Mouse (Mus musculus) limb, embryonic 13.5 days (tissue): ENCODE measurements around the gene Ide. TPM values are rescaled to one million over a fixed set of nuclear protein-coding genes. Genes with fewer than 3 reads are reported as not detected.

Experiments
- ATAC-seq: fragments of 200-750 bp; cut with Nextera tagmentation; 2 replicates; pipeline ENCODE4 v1.8.0; 2017; ENCODE audit warnings: low read depth, moderate number of reproducible peaks, moderate TSS enrichment; ENCODE audit not compliant: low FRiP score
- H3K27ac ChIP-seq: fragments of 300-500 bp; sonication (generic); 2 replicates; pipeline ENCODE4 v1.5.1; 2015; ENCODE audit warnings: inconsistent platforms, mild to moderate bottlenecking, moderate library complexity
- H3K27me3 ChIP-seq: fragments of 300-500 bp; sonication (generic); 2 replicates; pipeline ENCODE4 v1.6.1; 2015; ENCODE audit warnings: mild to moderate bottlenecking, inconsistent platforms
- H3K36me3 ChIP-seq: fragments of 300-500 bp; sonication (generic); 2 replicates; pipeline ENCODE4 v1.6.1; 2015; ENCODE audit warnings: inconsistent platforms, mild to moderate bottlenecking, moderate library complexity
- H3K4me1 ChIP-seq: fragments of 300-500 bp; sonication (generic); 2 replicates; pipeline ENCODE4 v1.6.1; 2015; ENCODE audit warnings: inconsistent platforms
- H3K4me2 ChIP-seq: fragments of 300-500 bp; sonication (generic); replicated peaks from 2 replicates; pipeline ENCODE4 v1.6.1; 2015; ENCODE audit warnings: inconsistent platforms, mild to moderate bottlenecking, moderate library complexity
- H3K4me3 ChIP-seq: fragments of 300-500 bp; sonication (generic); 2 replicates; pipeline ENCODE4 v1.5.1; 2015; ENCODE audit warnings: moderate library complexity, mild to moderate bottlenecking, inconsistent platforms
- H3K9ac ChIP-seq: fragments of 300-500 bp; sonication (generic); 2 replicates; pipeline ENCODE4 v1.6.1; 2015; ENCODE audit warnings: mild to moderate bottlenecking, inconsistent platforms
- H3K9me3 ChIP-seq: fragments of 300-500 bp; sonication (generic); 2 replicates; pipeline ENCODE4 v1.6.1; 2016; ENCODE audit warnings: inconsistent platforms
- WGBS: fragments of 180-500 bp; shearing (Covaris S2); methylation state at CpG from one replicate; pipeline ENCODE4 v1.1.7; 2015; 5-methylcytosine and 5-hydroxymethylcytosine counted together
- polyA plus RNA-seq: library from polyadenylated mRNA; unstranded; fragments of >200 nt; fragmentation: Nextera tagmentation; extraction: Ambion mirVana; gene quantifications from 2 replicates; pipeline ENCODE4 v1.2.1, GENCODE M21; 2015

Gene Ide
- polyA plus RNA-seq, 1 experiment from 2014 or later = 36.5 TPM

DNA sequence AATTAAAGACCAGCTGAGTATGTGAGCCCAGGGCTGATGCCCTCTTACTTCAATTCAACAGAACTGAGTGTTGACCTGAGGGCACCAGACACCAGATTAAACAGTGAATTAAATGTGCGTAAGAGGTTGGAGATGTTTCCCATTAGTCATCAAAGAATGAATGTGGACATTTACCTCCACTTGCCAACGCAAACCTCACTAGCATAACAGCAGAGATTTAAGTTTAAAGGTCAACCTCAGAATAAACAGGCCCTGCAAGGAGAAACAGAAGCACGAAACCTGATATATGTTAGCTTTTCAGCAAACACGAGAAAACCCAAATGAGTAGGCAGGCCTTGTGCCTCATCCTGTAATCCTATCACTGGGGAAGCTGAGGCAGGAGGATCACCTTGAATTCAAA, 75.3 kb downstream of the Ide start:
- ATAC-seq = no peak
- no peaks in the 10 kb centered on the region for H3K36me3 ChIP-seq
- no peak overlapping the region for H3K4me2 ChIP-seq
- no peaks in the 10 kb centered on the region for H3K4me1 ChIP-seq
- H3K9me3 ChIP-seq = no peaks in the 10 kb centered on the region
- no peak overlapping the region for H3K4me3 ChIP-seq
- no peaks in the 10 kb centered on the region for H3K27me3 ChIP-seq
- no peak overlapping the region for H3K9ac ChIP-seq
- no peak overlapping the region for H3K27ac ChIP-seq
- 55% methylated on average over 4 of the region's 4 CpGs for WGBS

- H3K36me3 ChIP-seq = no peaks in the 10 kb centered on the region
Measured at GRCm38 (mm10) chr19:37255321-37255720, 82.3 kb downstream of the Ide start.

DNA sequence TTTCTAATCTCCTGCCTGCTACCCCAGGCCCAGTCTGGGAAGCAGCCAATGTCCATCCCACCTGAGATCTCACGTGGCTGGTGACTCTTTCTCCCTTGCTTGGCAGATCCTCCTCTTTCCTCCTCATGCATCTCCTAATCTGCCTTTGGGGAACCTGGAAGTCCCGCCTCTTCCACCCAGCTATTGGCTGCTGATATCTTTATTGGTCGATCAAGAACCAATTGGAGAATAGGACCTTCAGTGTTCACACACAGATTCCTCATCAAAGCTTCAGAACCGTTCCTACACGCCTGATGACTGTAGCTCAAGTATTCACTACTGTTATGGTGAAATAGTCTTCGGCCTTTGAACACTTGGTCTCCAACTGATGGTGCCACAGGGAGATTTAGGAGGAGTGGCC, 85.5 kb downstream of the Ide start:
- Histone ChIP-seq H3K27ac (no peak overlapping the region), H3K4me2 (no peak overlapping the region), H3K4me1 (0 out of 2 replicates have a peak, but pooled peaks cover 3% of the 10 kb centered on the region), H3K36me3 (no peaks in the 10 kb centered on the region), H3K27me3 (no peaks in the 10 kb centered on the region), H3K9ac (no peak overlapping the region), H3K9me3 (no peaks in the 10 kb centered on the region; the same call in 1 of the 2 replicates), H3K4me3 (no peak overlapping the region)
- 65% methylated on average over 6 of the region's 6 CpGs for WGBS
- no peak for ATAC-seq

More at GRCm38 (mm10) chr19:37255321-37255720, 82.3 kb downstream of the Ide start:
- WGBS = 88% methylated on average over 9 of the region's 9 CpGs
- Histone ChIP-seq H3K4me1 (0 out of 2 replicates have a peak, but pooled peaks cover 3% of the 10 kb centered on the region), H3K4me2 (no peak overlapping the region), H3K4me3 (no peak overlapping the region), H3K9me3 (no peaks in the 10 kb centered on the region; the same call in 1 of the 2 replicates), H3K27me3 (no peaks in the 10 kb centered on the region), H3K27ac (no peak overlapping the region), H3K9ac (no peak overlapping the region)
- ATAC-seq = no peak

- no peak for ATAC-seq
- no peak overlapping the region for H3K9ac ChIP-seq
- WGBS = 84% methylated on average over 3 of the region's 3 CpGs
Measured at GRCm38 (mm10) chr19:37248199-37248598, 89.5 kb downstream of the Ide start.

GRCm38 (mm10) chr19:37246859-37247258, 90.8 kb downstream of the Ide start:
- ATAC-seq = no peak
- no peaks in the 10 kb centered on the region for H3K27me3 ChIP-seq
- WGBS = 42% methylated on average over 3 of the region's 3 CpGs
- no peaks in the 10 kb centered on the region for H3K9me3 ChIP-seq
- H3K4me2 ChIP-seq = no peak overlapping the region
- no peak overlapping the region for H3K9ac ChIP-seq
- H3K36me3 ChIP-seq = no peaks in the 10 kb centered on the region
- no peak overlapping the region for H3K27ac ChIP-seq
- no peaks in the 10 kb centered on the region for H3K4me1 ChIP-seq
- no peak overlapping the region for H3K4me3 ChIP-seq

More at GRCm38 (mm10) chr19:37248199-37248598, 89.5 kb downstream of the Ide start:
- Histone ChIP-seq H3K27me3 (no peaks in the 10 kb centered on the region), H3K4me3 (no peak overlapping the region), H3K27ac (no peak overlapping the region), H3K4me2 (no peak overlapping the region), H3K4me1 (no peaks in the 10 kb centered on the region), H3K9me3 (no peaks in the 10 kb centered on the region; the same call in 1 of the 2 replicates), H3K36me3 (no peaks in the 10 kb centered on the region)

DNA sequence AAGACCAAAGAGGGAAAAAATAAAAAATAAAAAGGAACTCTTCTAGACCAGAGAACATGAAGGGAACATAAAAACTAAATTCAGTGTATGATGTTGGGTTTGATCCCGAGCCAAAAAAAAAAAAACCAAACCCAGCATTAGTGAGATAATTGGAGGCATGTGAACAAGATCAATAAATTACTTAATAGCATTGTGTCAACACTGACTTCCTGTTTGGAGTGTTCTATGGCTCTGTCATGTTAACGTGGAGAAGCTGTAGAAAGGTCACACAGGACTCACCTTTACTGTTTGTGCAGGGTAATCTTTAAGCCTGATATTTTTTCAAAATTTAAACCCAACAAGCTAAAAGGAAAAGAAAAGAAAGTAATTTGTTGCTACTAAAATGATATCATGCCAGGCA, 94.9 kb downstream of the Ide start:
- Histone ChIP-seq H3K4me2 (no peak overlapping the region), H3K9me3 (no peaks in the 10 kb centered on the region), H3K4me3 (no peak overlapping the region), H3K27ac (no peak overlapping the region), H3K27me3 (peaks cover 5% of the 10 kb centered on the region; the same call in 1 of the 2 replicates), H3K36me3 (no peaks in the 10 kb centered on the region), H3K9ac (no peak overlapping the region), H3K4me1 (0 out of 2 replicates have a peak, but pooled peaks cover 5% of the 10 kb centered on the region)
- no peak for ATAC-seq
- 15% methylated on average over 2 of the region's 2 CpGs for WGBS

GRCm38 (mm10) chr19:37241201-37241600, 96.5 kb downstream of the Ide start:
- no peak overlapping the region for H3K27ac ChIP-seq
- H3K4me2 ChIP-seq = no peak overlapping the region
- no peak overlapping the region for H3K4me3 ChIP-seq
- H3K36me3 ChIP-seq = no peaks in the 10 kb centered on the region
- 71% methylated on average over 5 of the region's 5 CpGs for whole genome bisulfite sequencing
- 0 out of 2 replicates have a peak, but pooled peaks cover 5% of the 10 kb centered on the region for H3K4me1 ChIP-seq
- H3K27me3 ChIP-seq = peaks cover 16% of the 10 kb centered on the region
- H3K9me3 ChIP-seq = no peaks in the 10 kb centered on the region
- no peak overlapping the region for H3K9ac ChIP-seq
- ATAC-seq = no peak

DNA sequence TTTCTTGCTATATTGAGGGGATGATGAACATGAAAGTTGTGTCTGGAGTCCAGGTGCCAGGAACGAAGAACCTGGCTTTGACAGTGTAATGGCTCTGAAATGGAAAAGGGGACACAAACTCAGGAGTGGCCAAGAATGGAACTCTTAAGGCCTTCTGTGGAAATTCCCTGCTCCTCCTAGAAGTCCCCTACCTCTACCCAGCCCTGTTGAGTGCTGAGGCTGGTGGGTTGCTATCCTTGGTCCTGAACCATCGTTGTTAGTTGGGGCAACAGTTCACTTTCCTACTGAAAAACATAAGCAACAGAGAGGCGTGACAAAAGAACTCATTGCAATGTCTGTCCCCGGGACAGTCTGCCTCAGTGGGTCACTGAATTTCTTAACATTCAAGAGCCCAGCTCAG, 98.6 kb downstream of the Ide start:
- 19% methylated on average over 4 of the region's 4 CpGs for WGBS
- no peaks in the 10 kb centered on the region for H3K9me3 ChIP-seq
- no peak overlapping the region for H3K4me3 ChIP-seq
- peaks cover 35% of the 10 kb centered on the region for H3K27me3 ChIP-seq
- no peak overlapping the region for H3K9ac ChIP-seq
- H3K27ac ChIP-seq = no peak overlapping the region
- peaks cover 7% of the 10 kb centered on the region for H3K4me1 ChIP-seq
- H3K36me3 ChIP-seq = no peaks in the 10 kb centered on the region
- no peak overlapping the region for H3K4me2 ChIP-seq
- no peak for ATAC-seq

GRCm38 (mm10) chr19:37238651-37239050, 99.0 kb downstream of the Ide start:
- H3K9ac ChIP-seq = no peak overlapping the region
- H3K27ac ChIP-seq = no peak overlapping the region
- H3K4me2 ChIP-seq = no peak overlapping the region
- peaks cover 11% of the 10 kb centered on the region for H3K4me1 ChIP-seq
- no peak overlapping the region for H3K4me3 ChIP-seq
- ATAC-seq = no peak
- WGBS = 14% methylated on average over 7 of the region's 7 CpGs
- H3K27me3 ChIP-seq = peaks cover 40% of the 10 kb centered on the region
- H3K9me3 ChIP-seq = no peaks in the 10 kb centered on the region
- no peaks in the 10 kb centered on the region for H3K36me3 ChIP-seq

- Histone ChIP-seq H3K9ac (no peak overlapping the region), H3K27ac (no peak overlapping the region), H3K4me1 (peaks cover 13% of the 10 kb centered on the region), H3K9me3 (no peaks in the 10 kb centered on the region), H3K36me3 (no peaks in the 10 kb centered on the region), H3K4me2 (no peak overlapping the region; the same call in 1 of the 2 replicates), H3K27me3 (peaks cover 46% of the 10 kb centered on the region), H3K4me3 (no peak overlapping the region)
- 10% methylated on average over 15 of the region's 15 CpGs for whole genome bisulfite sequencing
- ATAC-seq = no peak
Measured at GRCm38 (mm10) chr19:37237712-37238437, 99.8 kb downstream of the Ide start.

DNA sequence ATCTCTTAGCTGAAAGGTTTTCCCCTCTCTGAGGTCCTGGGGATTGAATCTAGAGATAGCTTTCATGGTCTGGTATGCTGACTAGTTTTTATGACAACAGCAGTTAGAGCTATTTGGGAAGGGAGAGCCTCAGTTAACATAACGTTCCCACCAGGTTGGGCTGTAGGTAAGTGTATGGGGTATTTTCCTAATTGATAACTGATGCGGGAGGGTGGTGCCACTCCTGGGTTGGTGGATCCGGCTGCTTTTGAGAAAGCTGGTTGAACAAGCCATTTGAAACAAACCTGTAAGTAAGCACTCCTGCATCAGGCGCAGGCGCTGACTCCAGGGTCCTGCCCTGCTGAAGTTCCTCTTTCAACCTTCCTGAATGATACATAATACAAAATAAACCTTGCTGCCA, 100.3 kb downstream of the Ide start:
- ATAC-seq = no peak
- 46% methylated on average over 5 of the region's 5 CpGs for WGBS
- Histone ChIP-seq H3K27ac (no peak overlapping the region), H3K9ac (no peak overlapping the region), H3K9me3 (no peaks in the 10 kb centered on the region), H3K4me2 (no peak overlapping the region), H3K36me3 (no peaks in the 10 kb centered on the region), H3K4me3 (no peak overlapping the region), H3K4me1 (peaks cover 13% of the 10 kb centered on the region), H3K27me3 (peaks cover 51% of the 10 kb centered on the region)

DNA sequence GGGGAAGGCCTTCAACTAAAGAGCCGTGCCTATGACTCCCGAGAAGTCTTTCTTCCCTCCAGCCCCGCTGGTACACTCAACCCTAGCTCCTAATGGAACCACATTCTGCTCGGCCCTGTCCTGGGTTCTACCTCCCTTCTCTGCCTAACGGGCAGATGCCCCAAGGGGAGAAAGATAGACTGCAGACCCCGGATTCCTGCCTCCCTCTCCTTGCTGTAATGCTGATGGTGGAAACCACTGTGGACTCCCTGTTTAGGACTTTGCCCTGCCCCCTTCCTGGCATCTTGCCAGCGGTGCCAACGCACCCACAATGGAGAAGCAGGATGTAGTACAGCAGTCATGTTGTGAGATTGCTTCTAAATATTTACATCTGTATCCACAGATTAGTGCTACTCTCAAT, 101.8 kb downstream of the Ide start:
- Histone ChIP-seq H3K4me2 (no peak overlapping the region), H3K27ac (no peak overlapping the region), H3K27me3 (peaks cover 54% of the 10 kb centered on the region), H3K9me3 (no peaks in the 10 kb centered on the region), H3K36me3 (no peaks in the 10 kb centered on the region), H3K9ac (no peak overlapping the region), H3K4me3 (no peak overlapping the region), H3K4me1 (peaks cover 13% of the 10 kb centered on the region)
- WGBS = 47% methylated on average over 8 of the region's 8 CpGs
- no peak for ATAC-seq
